Mouse (Mus musculus) hindbrain, embryonic 16.5 days (tissue): ENCODE measurements around the gene Spint2. TPM values are rescaled to one million over a fixed set of nuclear protein-coding genes. Genes with fewer than 3 reads are reported as not detected.

Source experiments
- ATAC-seq: fragments of 200-750 bp; cut with Nextera tagmentation; 2 replicates; pipeline ENCODE4 v1.8.0; 2017; ENCODE audit warnings: moderate TSS enrichment, moderate library complexity
- H3K27ac ChIP-seq: fragments of 300-500 bp; sonication (generic); 2 replicates; pipeline ENCODE4 v1.5.1; 2014; ENCODE audit warnings: low read depth, mild to moderate bottlenecking, control low read depth, low read length, moderate library complexity
- H3K27me3 ChIP-seq: fragments of 300-500 bp; sonication (generic); replicated peaks from 2 replicates; pipeline ENCODE4 v1.6.1; 2014; ENCODE audit warnings: low read length; ENCODE audit not compliant: control insufficient read depth, insufficient read depth
- H3K36me3 ChIP-seq: fragments of 300-500 bp; sonication (generic); 2 replicates; pipeline ENCODE4 v1.6.1; 2014; ENCODE audit warnings: mild to moderate bottlenecking, low read length, moderate library complexity, mixed read lengths; ENCODE audit not compliant: control insufficient read depth, insufficient read depth
- H3K4me1 ChIP-seq: fragments of 300-500 bp; sonication (generic); 2 replicates; pipeline ENCODE4 v1.6.1; 2014; ENCODE audit warnings: low read depth, low read length; ENCODE audit not compliant: control insufficient read depth, insufficient read depth
- H3K4me2 ChIP-seq: fragments of 300-500 bp; sonication (generic); 2 replicates; pipeline ENCODE4 v1.6.1; 2014; ENCODE audit warnings: mild to moderate bottlenecking, low read length, control low read depth, moderate library complexity
- H3K4me3 ChIP-seq: fragments of 300-500 bp; sonication (generic); 2 replicates; pipeline ENCODE4 v1.5.1; 2014; ENCODE audit warnings: mild to moderate bottlenecking, low read length, control low read depth, moderate library complexity
- H3K9ac ChIP-seq: fragments of 300-500 bp; sonication (generic); 2 replicates; pipeline ENCODE4 v1.6.1; 2014; ENCODE audit warnings: low read depth, mild to moderate bottlenecking, control low read depth, low read length, moderate library complexity
- H3K9me3 ChIP-seq: fragments of 300-500 bp; sonication (generic); 2 replicates; pipeline ENCODE4 v1.6.1; 2014; ENCODE audit warnings: mild to moderate bottlenecking, low read length, moderate library complexity; ENCODE audit not compliant: control insufficient read depth
- WGBS: fragments of 180-500 bp; shearing (Covaris S2); extraction: QIAGEN DNeasy Blood & Tissue Kit; methylation state at CpG from one replicate; pipeline ENCODE4 v1.1.7; 2014; 5-methylcytosine and 5-hydroxymethylcytosine counted together
- polyA plus RNA-seq: library from polyadenylated mRNA; unstranded; fragments of >200 nt; fragmentation: Nextera tagmentation; extraction: Ambion mirVana; gene quantifications from 2 replicates; pipeline ENCODE4 v1.2.1, GENCODE M21; 2015

The Spint2 gene
- polyA plus RNA-seq, 1 experiment from 2014 or later: 91.2 TPM

- H3K4me3 ChIP-seq: peak overlapping the region; percentile 75
- ATAC-seq: no peak
- peak overlapping the region; percentile 79 for H3K27ac ChIP-seq
- H3K4me2 ChIP-seq: peak overlapping the region; percentile 83
- 11% methylated on average over 8 of the region's 9 CpGs for WGBS
- H3K9ac ChIP-seq: peak overlapping the region; percentile 87
- H3K4me1 ChIP-seq: peaks cover 32% of the 10 kb centered on the region
- H3K27me3 ChIP-seq: no peaks in the 10 kb centered on the region
- no peaks in the 10 kb centered on the region for H3K9me3 ChIP-seq
- H3K36me3 ChIP-seq: no peaks in the 10 kb centered on the region
Measured at GRCm38 (mm10) chr7:29305263-29305988, 23.7 kb upstream of the Spint2 start.

- Histone ChIP-seq H3K9ac (peak overlapping the region; percentile 87), H3K9me3 (no peaks in the 10 kb centered on the region), H3K4me1 (peaks cover 27% of the 10 kb centered on the region), H3K4me2 (peak overlapping the region; percentile 83), H3K27me3 (no peaks in the 10 kb centered on the region), H3K27ac (peak overlapping the region; percentile 79), H3K36me3 (no peaks in the 10 kb centered on the region), H3K4me3 (peak overlapping the region; percentile 75)
- no peak for ATAC-seq
- WGBS: 0% methylated on average over 48 of the region's 48 CpGs
Measured at GRCm38 (mm10) chr7:29304463-29305262, 23.0 kb upstream of the Spint2 start.

GRCm38 (mm10) chr7:29303738-29304462, 22.2 kb upstream of the Spint2 start, which contains the start of gene Dpf1:
TSS of gene Dpf1 (plus strand) at chr7:29303951.
- peak within 1 kb of the TSS; percentile 87 for H3K9ac ChIP-seq
- WGBS: under 1% methylated on average over 56 of the region's 67 CpGs

GRCm38 (mm10) chr7:29302641-29303040, 20.9 kb upstream of the Spint2 start:
- WGBS: 63% methylated on average over 7 of the region's 7 CpGs
- H3K9me3 ChIP-seq: no peaks in the 10 kb centered on the region
- ATAC-seq: no peak

More at GRCm38 (mm10) chr7:29303738-29304462, 22.2 kb upstream of the Spint2 start, which contains the start of gene Dpf1:
- H3K4me3 ChIP-seq: peak within 1 kb of the TSS; percentile 75
- ATAC-seq: peak; percentile 86
- H3K4me1 ChIP-seq: peaks cover 21% of the 10 kb centered on the region
- H3K27ac ChIP-seq: peak within 1 kb of the TSS; percentile 79
- no peaks in the 10 kb centered on the region for H3K27me3 ChIP-seq
- no peaks in the 10 kb centered on the region for H3K36me3 ChIP-seq
- H3K9me3 ChIP-seq: no peaks in the 10 kb centered on the region
- peak within 1 kb of the TSS; percentile 83 for H3K4me2 ChIP-seq

GRCm38 (mm10) chr7:29301127-29301566, 19.4 kb upstream of the Spint2 start:
- H3K27me3 ChIP-seq: no peaks in the 10 kb centered on the region
- no peaks in the 10 kb centered on the region for H3K36me3 ChIP-seq
- peak overlapping the region; percentile 53 for H3K9ac ChIP-seq
- H3K9me3 ChIP-seq: no peaks in the 10 kb centered on the region
- no peak overlapping the region; the same call in 1 of the 2 replicates for H3K4me3 ChIP-seq
- peak overlapping the region; percentile 45 for H3K4me2 ChIP-seq
- under 1% methylated on average over 7 of the region's 7 CpGs for WGBS
- ATAC-seq: no peak
- peaks cover 12% of the 10 kb centered on the region for H3K4me1 ChIP-seq
- no peak overlapping the region for H3K27ac ChIP-seq

More at GRCm38 (mm10) chr7:29302641-29303040, 20.9 kb upstream of the Spint2 start:
- no peaks in the 10 kb centered on the region for H3K36me3 ChIP-seq
- H3K4me2 ChIP-seq: no peak overlapping the region
- H3K27ac ChIP-seq: no peak overlapping the region
- no peaks in the 10 kb centered on the region for H3K27me3 ChIP-seq
- peaks cover 21% of the 10 kb centered on the region for H3K4me1 ChIP-seq
- H3K9ac ChIP-seq: no peak overlapping the region
- H3K4me3 ChIP-seq: no peak overlapping the region

GRCm38 (mm10) chr7:29296998-29297397, 15.3 kb upstream of the Spint2 start:
- 12% methylated on average over 10 of the region's 10 CpGs for WGBS
- peaks cover 4% of the 10 kb centered on the region; the same call in 1 of the 2 replicates for H3K4me1 ChIP-seq
- no peak overlapping the region for H3K27ac ChIP-seq
- no peaks in the 10 kb centered on the region for H3K36me3 ChIP-seq
- H3K4me3 ChIP-seq: no peak overlapping the region
- no peaks in the 10 kb centered on the region for H3K9me3 ChIP-seq
- H3K27me3 ChIP-seq: no peaks in the 10 kb centered on the region
- no peak overlapping the region for H3K9ac ChIP-seq
- H3K4me2 ChIP-seq: peak overlapping the region; percentile 29
- no peak for ATAC-seq

DNA sequence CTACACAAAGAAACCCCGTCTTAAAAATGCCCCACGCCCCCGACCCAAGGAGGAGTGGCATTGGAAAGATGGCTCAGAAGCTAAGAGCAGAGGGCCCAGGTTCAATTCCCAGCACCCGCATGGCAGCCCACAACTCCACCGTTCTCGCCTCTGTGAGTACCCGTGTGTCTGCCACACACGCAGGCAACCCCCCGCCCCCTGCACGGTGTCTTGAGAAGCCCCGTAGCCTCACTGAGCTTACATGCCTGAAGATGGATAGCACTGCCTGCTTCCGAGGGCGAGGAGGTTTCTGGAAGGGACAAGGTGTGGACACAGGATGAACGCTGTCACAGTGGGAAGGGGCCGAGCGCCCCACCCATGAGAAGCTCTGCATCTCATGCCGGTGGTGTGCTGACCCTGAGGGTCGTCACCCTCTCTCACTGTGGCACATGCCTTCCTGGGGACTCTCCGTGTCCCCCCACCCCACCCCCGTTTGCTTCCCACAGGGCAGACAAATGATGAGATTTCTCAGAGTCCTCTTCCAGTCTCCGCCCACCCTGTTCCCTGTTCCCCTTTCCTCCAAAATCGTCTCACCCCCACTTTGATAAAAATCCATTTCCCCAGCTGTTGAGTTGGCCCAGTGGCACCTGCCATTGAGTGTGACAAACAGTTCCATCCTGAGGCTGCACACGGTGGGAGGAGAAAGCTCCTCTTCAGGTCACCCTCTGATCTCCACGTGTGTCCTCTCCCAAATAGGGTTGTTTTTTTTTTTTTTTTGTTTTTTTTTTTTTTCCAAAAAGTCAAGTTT, 14.3 kb upstream of the Spint2 start:
- Histone ChIP-seq H3K4me2 (no peak overlapping the region), H3K27me3 (no peaks in the 10 kb centered on the region), H3K4me1 (peaks cover 4% of the 10 kb centered on the region; the same call in 1 of the 2 replicates), H3K27ac (no peak overlapping the region), H3K36me3 (no peaks in the 10 kb centered on the region), H3K4me3 (no peak overlapping the region), H3K9me3 (no peaks in the 10 kb centered on the region), H3K9ac (no peak overlapping the region)
- WGBS: 81% methylated on average over 24 of the region's 24 CpGs
- no peak for ATAC-seq

DNA sequence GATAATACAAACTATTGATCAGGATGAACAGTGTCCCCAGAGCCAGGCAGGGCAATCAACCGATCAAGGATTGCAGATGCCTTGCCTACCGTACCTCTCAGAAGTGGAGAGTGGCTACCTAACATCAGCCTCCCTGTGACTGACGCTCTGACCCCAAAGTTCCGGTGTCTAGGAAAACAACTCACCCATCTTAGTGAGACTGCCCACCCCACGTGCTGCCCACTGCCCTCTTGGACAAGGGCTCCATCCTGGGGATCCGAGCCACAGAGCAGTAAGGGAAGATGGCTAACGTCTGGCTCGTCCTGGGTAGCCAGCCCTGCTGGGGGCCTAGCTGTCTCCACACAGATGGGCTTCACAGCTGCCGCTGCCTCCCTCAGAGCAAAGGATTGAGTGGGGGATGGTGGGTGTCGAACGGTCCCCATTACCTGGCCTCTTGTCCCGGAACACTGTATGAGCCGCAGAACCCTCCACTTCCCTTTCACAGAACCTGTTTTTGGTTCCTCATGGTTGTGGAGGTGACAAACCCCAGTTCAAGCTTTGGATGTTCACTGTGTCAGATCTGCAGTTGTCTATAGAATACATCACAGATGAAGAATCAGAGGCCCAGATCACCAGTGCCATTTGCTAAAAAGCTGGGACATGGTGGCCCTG, 12.5 kb upstream of the Spint2 start:
- peaks cover 5% of the 10 kb centered on the region for H3K4me1 ChIP-seq
- H3K4me2 ChIP-seq: no peak overlapping the region
- no peaks in the 10 kb centered on the region for H3K9me3 ChIP-seq
- H3K4me3 ChIP-seq: no peak overlapping the region
- WGBS: 60% methylated on average over 13 of the region's 13 CpGs
- H3K27ac ChIP-seq: no peak overlapping the region
- no peaks in the 10 kb centered on the region for H3K36me3 ChIP-seq
- no peak overlapping the region for H3K9ac ChIP-seq
- no peaks in the 10 kb centered on the region for H3K27me3 ChIP-seq
- ATAC-seq: no peak
